Mouse (Mus musculus) forebrain, embryonic 11.5 days (tissue): ENCODE results near the gene Pawr. TPM values are rescaled to one million over a fixed set of nuclear protein-coding genes. Genes with fewer than 3 reads are reported as not detected.

ENCODE experiments used
- ATAC-seq: fragments of 200-750 bp; cut with Nextera tagmentation; replicated peaks from 2 replicates; pipeline ENCODE4 v1.8.0; 2017; ENCODE audit warnings: moderate TSS enrichment; ENCODE audit not compliant: low FRiP score
- DNase-seq: peaks from one replicate; pipeline ENCODE4 v3.0.0-alpha.2; 2017; ENCODE audit warnings: low spot score
- H3K27ac ChIP-seq: fragments of 300-500 bp; sonication (generic); 2 replicates; pipeline ENCODE4 v1.5.1; 2014; ENCODE audit warnings: low read depth, low read length
- H3K27me3 ChIP-seq: fragments of 300-500 bp; sonication (generic); 2 replicates; pipeline ENCODE4 v1.6.1; 2014; ENCODE audit warnings: mild to moderate bottlenecking, low read length, mixed read lengths; ENCODE audit not compliant: control insufficient read depth, insufficient read depth
- H3K36me3 ChIP-seq: fragments of 300-500 bp; sonication (generic); 2 replicates; pipeline ENCODE4 v1.6.1; 2014; ENCODE audit warnings: mild to moderate bottlenecking, low read length, moderate library complexity, mixed read lengths; ENCODE audit not compliant: control insufficient read depth, insufficient read depth
- H3K4me1 ChIP-seq: fragments of 300-500 bp; sonication (generic); replicated peaks from 2 replicates; pipeline ENCODE4 v1.6.1; 2014; ENCODE audit warnings: low read length, mixed read lengths; ENCODE audit not compliant: control insufficient read depth, insufficient read depth
- H3K4me2 ChIP-seq: fragments of 300-500 bp; sonication (generic); 2 replicates; pipeline ENCODE4 v1.6.1; 2014; ENCODE audit warnings: low read depth, mild to moderate bottlenecking, low read length, moderate library complexity, mixed read lengths; ENCODE audit not compliant: severe bottlenecking
- H3K4me3 ChIP-seq: fragments of 300-500 bp; sonication (generic); 2 replicates; pipeline ENCODE4 v1.5.1; 2014; ENCODE audit warnings: low read depth, low read length
- H3K9ac ChIP-seq: fragments of 300-500 bp; sonication (generic); 2 replicates; pipeline ENCODE4 v1.6.1; 2014; ENCODE audit warnings: low read length
- H3K9me3 ChIP-seq: fragments of 300-500 bp; sonication (generic); 2 replicates; pipeline ENCODE4 v1.6.1; 2016; ENCODE audit warnings: low read length, mixed read lengths; ENCODE audit not compliant: control insufficient read depth
- WGBS: fragments of 180-500 bp; shearing (Covaris S2); extraction: QIAGEN DNeasy Blood & Tissue Kit; methylation state at CpG from one replicate; pipeline ENCODE4 v1.1.7; 2014; 5-methylcytosine and 5-hydroxymethylcytosine counted together
- microRNA-seq: library from miRNA; unstranded; fragments of <30 nt; microRNA quantifications from one replicate; pipeline ENCODE4, GENCODE M21; 2016; ENCODE audit not compliant: insufficient number of aligned reads
- polyA plus RNA-seq: library from polyadenylated mRNA; unstranded; fragments of >200 nt; fragmentation: Nextera tagmentation; extraction: Ambion mirVana; gene quantifications from 2 replicates; pipeline ENCODE4 v1.2.1, GENCODE M21; 2014

The Pawr gene
- polyA plus RNA-seq, 1 experiment from 2014 or later: 18.3 TPM

DNA sequence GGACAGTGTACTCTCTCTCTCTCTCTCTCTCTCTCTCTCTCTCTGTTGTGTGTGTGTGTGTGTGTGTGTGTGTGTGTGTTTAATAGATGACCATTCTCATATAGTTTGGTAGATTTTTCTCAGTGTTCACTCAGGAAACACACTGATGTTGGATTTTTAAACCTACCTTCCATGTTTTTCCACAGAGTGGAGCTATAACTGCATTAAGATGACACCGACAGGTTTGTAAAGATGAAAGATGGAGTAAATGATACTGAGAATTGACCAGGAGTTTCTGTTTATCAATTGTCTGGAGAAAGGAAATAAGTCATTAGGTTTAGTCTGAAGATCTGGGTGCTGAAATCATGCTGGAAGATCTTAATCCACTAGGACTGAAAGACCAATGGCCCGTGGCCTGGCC, 124.0 kb downstream of the Pawr start:
- Histone ChIP-seq H3K4me3 (no peak overlapping the region), H3K27me3 (no peaks in the 10 kb centered on the region), H3K36me3 (no peaks in the 10 kb centered on the region), H3K4me1 (no peaks in the 10 kb centered on the region), H3K9ac (no peak overlapping the region), H3K27ac (no peak overlapping the region), H3K4me2 (no peak overlapping the region), H3K9me3 (no peaks in the 10 kb centered on the region)
- ATAC-seq: no peak
- DNase-seq: no peak
- 88% methylated on average over 2 of the region's 2 CpGs for WGBS

DNA sequence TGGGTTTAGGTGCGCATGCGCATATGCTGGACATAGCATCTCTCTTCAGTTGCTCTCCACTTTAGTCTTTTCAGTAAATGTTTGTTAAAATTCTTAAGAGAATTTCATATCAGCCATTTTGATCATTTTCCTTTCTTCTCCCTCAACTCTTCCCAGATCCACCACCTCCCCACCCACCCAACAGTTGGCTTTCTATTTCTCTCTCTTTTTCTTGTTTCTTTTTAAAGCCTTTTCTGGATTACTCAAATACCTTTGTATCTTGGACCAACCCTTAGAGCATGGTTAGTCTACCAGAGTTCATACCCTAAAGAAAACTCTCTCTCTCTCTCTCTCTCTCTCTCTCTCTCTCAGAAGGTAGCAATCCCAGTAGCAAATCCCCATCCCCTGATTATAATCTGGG, 125.1 kb downstream of the Pawr start:
- Histone ChIP-seq H3K4me2 (no peak overlapping the region), H3K27ac (no peak overlapping the region), H3K4me3 (no peak overlapping the region), H3K9me3 (no peaks in the 10 kb centered on the region), H3K36me3 (no peaks in the 10 kb centered on the region), H3K4me1 (no peaks in the 10 kb centered on the region), H3K27me3 (no peaks in the 10 kb centered on the region), H3K9ac (no peak overlapping the region)
- no peak for ATAC-seq
- 98% methylated on average over 2 of the region's 2 CpGs for WGBS
- no peak for DNase-seq

DNA sequence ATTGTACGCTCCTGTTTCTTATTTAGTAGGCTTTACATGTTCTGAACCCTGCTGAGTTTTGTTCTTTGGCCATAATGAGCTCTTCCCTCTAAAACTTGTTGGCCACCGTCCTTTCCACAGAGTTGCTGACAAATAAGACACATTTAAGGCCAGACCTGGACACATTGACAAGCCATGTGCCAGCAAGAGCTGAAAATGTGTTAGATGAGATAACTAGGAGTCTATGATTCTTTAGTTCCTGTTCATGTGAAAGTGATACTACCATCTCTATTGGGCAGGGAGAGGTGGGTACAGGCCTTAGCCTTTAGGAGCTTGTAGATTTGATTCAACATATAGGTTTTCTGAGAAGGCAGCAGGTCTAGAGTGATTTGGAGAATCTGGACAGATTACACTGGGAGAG, 129.9 kb downstream of the Pawr start:
- ATAC-seq (no peak), DNase-seq (no peak)
- no peak overlapping the region for H3K9ac ChIP-seq
- no peaks in the 10 kb centered on the region for H3K36me3 ChIP-seq
- H3K4me3 ChIP-seq: no peak overlapping the region
- no peaks in the 10 kb centered on the region for H3K27me3 ChIP-seq
- no peak overlapping the region for H3K4me2 ChIP-seq
- no peaks in the 10 kb centered on the region for H3K9me3 ChIP-seq
- no peak overlapping the region for H3K27ac ChIP-seq
- no peaks in the 10 kb centered on the region for H3K4me1 ChIP-seq
- 68% methylated on average over 2 of the region's 2 CpGs for WGBS

Small RNA genes lying within 50 kb of the gene (microRNA-seq; reads per million reads assigned to microRNA genes)
- not detected for gene Gm25591

Other genes starting within 250 kb of the Pawr start
- gene Ppp1r12a, start 169.9 kb upstream of the Pawr start, polyA plus RNA-seq: 76.2 and 80.7 TPM in 2 replicates